Mouse (Mus musculus): ENCODE measurements around the gene Myzap. TPM values are rescaled to one million over a fixed set of nuclear protein-coding genes. Genes with fewer than 3 reads are reported as not detected.
"Not testable (repeated sequence)": the region's sequence is repeated elsewhere in the genome, so short reads cannot be mapped to it uniquely, and the experiment has no call there.

Myzap gene
- total RNA-seq, 1 experiment from 2014 or later: 6.6 TPM

DNA sequence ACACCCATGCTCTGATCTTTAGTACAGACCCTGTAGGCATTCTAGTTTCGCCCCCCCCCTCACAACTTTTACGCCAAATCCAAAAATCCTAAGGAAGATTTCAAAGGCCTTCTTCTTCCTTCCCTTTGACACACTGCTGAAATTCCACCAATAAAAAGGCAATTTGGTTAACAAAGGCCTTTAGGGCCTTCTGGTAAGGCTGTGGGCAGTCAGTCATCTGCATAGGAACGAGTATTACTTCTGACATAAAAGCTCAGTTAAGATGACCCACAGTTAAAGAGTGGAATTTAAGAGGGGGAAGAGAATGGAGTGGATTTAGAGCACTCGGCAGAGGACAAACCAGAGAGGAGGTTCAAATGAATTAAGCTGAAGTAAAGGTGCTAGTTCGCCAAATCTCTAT lies 98.4 kb downstream of the Myzap start:
- no peak for ATAC-seq (ENCODE audit: extremely low read depth, insufficient number of reproducible peaks, low FRiP score, poor library complexity, severe bottlenecking)

DNA sequence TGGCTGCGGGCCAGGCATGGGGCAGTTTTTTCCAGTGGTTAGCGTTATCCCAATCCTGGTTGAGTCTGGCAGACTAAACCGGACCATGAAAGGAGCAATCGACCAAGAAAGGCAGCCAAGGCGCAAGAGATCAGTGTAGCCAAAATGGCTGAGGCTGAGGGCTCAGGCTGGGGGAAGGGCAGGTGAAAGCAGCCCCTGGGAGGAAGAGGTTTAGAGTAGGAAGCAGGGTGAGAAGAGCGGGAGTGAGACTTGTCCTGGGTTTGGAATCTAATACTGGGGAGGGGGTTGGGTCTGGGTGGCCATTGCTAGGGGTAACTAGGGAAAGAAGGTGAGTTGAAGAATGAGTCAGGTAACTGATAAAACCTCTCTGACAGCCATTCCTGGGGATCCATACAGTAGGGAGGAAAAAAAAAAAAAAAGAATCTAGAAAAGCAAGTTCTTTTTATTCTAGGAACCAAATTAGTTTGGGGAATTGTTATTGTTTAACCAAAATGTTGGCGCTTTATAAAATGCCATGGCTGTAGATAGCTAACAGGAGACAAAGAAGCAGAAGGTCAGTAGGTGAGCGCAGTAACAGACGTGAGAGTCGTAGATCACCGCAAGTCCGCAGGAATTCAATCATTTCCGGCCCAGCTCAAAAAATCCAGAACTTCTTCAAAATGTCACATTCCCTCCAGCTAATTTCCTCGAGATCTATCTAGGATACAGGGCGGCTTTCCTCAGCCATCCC lies 99.7 kb downstream of the Myzap start:
- ATAC-seq (ENCODE audit: extremely low read depth, insufficient number of reproducible peaks, low FRiP score, poor library complexity, severe bottlenecking): no peak

DNA sequence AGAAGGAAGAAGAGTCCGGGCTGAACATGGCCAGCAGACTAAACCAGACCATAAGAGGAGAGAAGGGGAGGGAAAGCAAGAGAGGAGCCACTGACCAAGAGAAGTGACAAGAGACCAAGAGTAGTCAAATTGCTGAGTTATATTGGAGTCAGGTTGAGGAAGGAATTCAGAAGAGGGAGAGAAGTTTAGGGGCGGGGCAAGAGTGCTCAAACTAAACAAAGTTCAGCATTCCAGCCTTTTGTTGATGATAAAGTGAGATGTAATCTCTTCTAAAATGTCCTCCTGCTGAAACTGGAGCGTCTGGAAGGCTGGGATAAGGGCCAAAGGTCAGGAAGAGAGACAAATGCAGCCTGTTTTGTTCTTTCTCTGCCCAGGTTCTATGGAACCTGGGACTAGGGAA lies 102.1 kb downstream of the Myzap start:
- no peak for ATAC-seq (ENCODE audit: extremely low read depth, insufficient number of reproducible peaks, low FRiP score, poor library complexity, severe bottlenecking)

DNA sequence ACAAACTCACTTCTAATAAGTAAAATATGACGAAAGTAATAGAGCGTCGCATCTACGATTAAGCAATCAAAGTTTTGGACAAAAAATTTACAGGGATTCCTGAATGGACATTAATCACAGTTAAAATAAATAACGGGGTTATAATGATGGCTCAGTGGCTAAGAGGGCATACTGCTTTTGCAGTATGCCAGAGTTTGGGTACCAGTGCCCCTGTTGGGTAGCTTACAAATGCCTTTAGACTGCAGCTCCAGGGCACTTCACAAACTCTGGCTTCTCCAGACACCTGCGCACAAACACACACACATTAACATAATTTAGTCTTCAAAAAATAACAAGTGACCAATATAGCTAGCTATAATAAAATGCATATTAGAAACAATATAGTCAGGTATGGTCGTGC lies 106.0 kb downstream of the Myzap start:
- no peak for ATAC-seq (ENCODE audit: extremely low read depth, insufficient number of reproducible peaks, low FRiP score, poor library complexity, severe bottlenecking)

DNA sequence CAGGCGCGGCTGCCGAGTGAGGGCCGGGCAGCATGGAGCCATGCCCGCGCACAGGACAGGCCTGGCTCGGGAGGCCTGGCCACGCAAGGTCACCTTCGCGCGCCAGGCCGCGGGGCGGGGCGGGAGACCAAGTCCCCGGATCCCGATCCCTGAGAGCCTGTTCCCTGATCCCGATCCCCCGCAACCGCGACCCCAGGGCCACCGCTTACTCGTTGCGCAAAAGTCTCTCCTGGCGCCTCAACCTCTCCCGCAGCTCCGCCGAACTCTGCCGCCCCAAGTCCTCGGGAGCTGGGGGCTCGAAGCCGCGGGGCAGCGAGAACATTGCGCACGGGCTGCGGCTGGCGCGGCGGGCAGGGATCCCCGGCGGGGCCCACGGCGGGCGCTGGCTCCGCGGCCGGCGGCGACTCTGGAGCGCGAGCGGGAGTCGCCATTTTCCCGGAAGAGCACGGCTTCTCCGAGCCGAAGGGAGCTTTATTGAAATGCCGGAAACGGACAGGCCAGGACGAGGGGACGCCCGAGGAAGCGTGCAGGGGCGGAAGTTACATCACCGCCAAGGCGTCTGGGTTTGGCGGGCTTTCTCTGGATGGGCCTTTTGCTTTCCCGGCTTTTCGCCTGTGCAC lies 106.6 kb downstream of the Myzap start, which contains the start of gene Polr2m:
Polr2m (minus strand) TSS at position 461 of the 620 bp plus-strand sequence.
- peak; percentile 94 for ATAC-seq (ENCODE audit: extremely low read depth, insufficient number of reproducible peaks, low FRiP score, poor library complexity, severe bottlenecking)

DNA sequence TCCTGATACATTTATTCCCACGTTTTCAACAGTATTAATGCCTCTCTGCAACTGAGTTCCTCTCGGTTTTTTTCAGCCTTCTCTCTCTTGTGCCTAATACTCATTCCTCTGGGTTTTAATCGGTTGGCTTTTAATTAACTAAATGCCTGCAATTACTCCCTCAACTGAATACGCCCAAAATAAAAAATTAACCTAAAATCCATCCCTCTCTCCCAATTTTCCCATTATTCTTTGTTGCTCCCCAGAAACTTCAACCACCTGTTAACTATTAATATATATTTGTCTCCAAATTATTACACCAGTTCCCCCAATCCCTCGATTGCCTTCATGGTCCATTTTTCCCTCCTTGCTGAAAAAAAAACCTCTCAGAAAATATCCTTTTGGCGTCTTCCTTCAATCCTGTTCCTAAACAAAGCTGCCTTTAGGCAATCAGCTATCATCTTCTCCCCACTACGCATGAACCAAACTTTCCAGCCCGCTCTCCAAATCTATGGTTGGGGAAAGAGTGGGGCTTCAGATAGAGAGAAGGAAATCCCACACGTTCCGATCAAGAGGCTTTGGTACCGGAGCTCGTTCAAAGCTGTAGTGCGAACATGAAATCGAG lies 107.2 kb downstream of the Myzap start:
- no peak for ATAC-seq (ENCODE audit: extremely low read depth, insufficient number of reproducible peaks, low FRiP score, poor library complexity, severe bottlenecking)

DNA sequence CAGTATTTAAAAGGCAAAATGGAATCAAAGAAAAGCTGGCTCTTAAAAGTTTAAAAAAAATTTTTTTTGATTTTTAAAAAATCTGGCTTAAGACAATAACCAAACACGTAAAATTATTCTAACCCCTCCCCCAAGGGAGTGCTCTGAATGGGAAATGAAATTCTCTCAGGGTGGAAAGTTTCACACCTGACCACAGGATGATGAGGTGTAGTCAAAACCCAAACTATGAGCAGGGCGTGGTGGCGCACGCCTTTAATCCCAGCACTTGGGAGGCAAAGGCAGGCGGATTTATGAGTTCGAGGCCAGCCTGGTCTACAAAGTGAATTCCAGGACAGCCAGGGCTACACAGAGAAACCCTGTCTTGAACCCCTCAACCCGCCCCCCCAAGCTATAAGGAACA lies 108.3 kb downstream of the Myzap start:
- ATAC-seq (ENCODE audit: extremely low read depth, insufficient number of reproducible peaks, low FRiP score, poor library complexity, severe bottlenecking): not testable (repeated sequence)

DNA sequence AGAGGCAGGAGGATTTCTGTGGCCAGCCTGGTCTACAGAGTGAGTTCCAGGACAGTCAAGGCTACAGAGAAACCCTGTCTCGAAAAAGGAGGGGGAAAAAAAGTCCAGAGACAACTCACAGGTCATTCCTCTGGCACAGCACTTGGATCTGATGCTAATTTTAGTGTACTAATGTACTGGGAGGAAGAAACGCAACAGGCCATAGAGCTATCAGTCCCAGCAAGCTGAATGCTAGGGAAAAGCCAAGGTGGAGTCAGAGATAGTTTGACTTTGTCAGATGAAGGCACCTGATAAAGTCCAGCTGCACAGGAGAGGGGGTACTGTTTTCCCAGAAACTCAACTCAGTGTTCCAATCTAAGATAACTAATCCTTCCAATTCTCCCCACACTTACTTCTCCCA lies 111.9 kb downstream of the Myzap start:
- no peak for ATAC-seq (ENCODE audit: extremely low read depth, insufficient number of reproducible peaks, low FRiP score, poor library complexity, severe bottlenecking)

DNA sequence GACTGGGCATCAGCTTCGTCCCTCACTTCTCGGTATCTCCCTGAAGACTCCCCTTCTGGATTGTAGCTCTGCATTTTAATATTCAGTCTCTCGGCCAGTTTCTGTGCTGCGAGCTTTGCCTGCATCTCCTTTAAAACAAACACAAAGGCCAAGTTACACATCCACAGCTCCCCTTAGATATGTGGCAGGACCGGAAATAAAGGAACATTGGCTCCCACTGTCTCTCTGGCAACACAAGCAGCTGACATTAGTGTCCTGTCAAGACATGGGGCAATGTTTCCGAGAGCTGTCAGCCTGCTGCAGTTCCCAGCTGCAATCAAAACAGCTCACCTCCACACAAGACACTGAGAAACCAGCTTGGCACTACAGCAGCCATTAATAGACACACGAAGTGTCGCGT lies 112.7 kb downstream of the Myzap start:
- no peak for ATAC-seq (ENCODE audit: extremely low read depth, insufficient number of reproducible peaks, low FRiP score, poor library complexity, severe bottlenecking)

DNA sequence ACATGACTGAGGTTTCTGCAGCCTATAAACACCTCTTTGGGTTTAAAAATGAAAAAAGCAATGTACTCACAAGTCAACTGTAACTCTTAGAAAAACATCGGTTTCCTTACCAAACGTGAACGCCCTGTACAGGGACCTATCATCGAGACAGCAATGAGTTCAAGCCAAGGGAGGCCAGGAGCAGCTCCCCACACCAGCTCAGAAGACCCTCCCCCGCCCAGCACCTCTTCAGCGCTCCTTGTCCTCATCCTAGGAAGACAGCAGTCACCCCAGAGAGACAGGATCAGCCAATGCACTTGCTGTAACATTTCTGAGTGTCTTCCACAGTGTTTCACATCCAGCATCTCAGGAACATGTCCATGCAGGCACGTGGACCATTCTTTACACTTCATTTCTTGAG lies 113.6 kb downstream of the Myzap start:
- ATAC-seq (ENCODE audit: extremely low read depth, insufficient number of reproducible peaks, low FRiP score, poor library complexity, severe bottlenecking): no peak

DNA sequence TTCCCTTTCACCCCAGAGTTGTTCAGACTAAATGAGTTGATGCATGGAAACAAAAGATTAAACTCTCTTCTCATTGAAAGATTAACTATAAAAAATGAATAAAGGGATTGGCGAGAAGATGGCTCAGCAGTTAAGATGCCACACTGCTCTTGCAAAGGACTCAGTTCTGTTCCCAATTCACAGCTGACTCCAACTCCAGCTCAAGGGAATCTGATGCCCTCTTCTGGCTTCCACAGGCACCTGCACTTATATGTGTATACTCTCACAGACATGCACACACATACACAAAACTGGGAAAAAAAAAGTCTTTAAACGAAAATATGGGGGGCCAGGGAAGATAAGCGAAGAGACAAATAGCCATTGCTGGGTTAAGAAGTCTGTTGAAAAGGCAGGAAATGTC lies 115.6 kb downstream of the Myzap start:
- no peak for ATAC-seq (ENCODE audit: extremely low read depth, insufficient number of reproducible peaks, low FRiP score, poor library complexity, severe bottlenecking)

DNA sequence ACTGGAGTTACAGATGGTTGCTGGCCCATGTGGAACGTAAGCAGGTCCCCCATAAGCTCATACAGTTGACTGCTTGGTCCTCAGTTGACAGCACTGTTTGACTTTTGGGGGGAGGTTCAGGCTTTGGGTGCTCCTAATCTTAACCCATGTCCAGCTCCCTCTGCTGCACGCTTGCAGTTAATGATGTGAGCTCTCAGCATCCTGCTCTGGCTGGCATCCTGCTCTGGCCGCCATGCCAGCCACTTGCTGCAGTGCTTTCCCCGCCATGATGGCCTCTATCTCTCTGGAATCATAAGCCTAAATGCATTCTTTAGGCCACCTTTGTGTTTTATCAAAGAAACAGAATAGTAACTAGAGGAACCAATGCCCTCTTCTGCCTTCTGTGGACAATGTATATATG lies 116.6 kb downstream of the Myzap start:
- ATAC-seq (ENCODE audit: extremely low read depth, insufficient number of reproducible peaks, low FRiP score, poor library complexity, severe bottlenecking): no peak

DNA sequence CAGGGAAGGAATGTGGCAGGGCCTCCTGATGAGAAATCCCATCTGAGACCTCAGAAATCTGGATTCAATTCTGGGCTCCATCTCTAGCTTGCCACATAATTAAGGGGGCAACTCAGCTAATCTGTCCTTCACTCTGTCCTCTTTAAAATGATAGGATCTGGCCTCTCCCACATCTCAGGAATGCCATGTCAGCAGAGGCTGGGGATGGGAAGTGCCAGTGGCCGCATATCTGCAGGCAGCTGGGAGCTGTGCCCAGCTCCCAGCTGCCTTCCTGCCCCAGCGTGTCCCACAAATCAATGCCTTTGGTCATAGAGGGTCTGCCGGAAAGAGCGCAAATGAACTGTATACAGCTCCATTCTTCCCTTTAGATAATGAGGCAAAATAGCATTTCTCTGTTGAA lies 124.7 kb downstream of the Myzap start:
- ATAC-seq (ENCODE audit: extremely low read depth, insufficient number of reproducible peaks, low FRiP score, poor library complexity, severe bottlenecking): no peak

DNA sequence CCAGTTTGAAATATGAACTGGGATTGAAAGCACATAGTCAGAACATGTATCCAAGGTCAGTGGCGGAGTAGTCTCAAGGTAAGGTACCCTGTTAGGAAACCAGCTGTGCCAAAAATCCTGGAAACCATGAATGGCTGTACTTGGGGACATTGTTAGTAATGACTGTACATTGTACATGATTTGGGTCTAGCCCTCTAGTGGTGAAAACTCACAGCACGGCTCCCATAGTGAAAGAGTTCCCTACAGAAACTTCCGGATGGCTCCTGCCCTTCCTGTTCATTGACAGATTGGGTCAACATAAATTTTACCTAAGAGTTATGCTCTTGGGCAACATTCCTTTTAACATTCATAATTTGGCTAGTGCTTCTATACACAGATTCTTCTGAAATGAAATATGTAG lies 126.0 kb downstream of the Myzap start:
- ATAC-seq (ENCODE audit: extremely low read depth, insufficient number of reproducible peaks, low FRiP score, poor library complexity, severe bottlenecking): no peak

DNA sequence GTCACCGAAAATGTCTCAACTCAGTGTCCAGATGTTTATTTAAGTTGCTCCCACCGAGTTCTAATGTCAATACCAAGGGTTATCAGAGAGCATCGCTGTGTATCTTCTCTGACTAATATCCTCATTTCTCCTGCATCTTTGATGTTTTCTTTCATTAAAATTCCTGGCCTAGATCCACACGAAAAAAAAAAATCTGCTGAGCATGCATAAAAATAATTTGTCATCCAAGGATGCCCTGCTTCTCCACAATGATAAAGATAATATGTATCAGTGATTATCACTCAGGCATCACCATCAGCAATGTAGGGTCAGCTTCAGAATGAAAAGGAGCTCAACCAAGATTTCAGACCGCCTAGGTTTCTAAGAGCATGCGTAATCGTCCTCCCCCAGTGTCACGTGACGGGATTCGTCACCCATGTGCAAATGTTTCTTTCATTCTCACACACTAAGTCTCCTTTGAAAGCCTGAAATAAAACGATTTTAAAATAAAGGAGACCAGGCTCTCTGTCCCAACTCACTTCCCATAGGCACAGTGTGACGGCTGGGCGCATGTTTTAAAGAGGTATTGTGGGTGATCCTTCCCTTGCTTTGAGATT lies 129.0 kb downstream of the Myzap start:
- ATAC-seq (ENCODE audit: extremely low read depth, insufficient number of reproducible peaks, low FRiP score, poor library complexity, severe bottlenecking): no peak

DNA sequence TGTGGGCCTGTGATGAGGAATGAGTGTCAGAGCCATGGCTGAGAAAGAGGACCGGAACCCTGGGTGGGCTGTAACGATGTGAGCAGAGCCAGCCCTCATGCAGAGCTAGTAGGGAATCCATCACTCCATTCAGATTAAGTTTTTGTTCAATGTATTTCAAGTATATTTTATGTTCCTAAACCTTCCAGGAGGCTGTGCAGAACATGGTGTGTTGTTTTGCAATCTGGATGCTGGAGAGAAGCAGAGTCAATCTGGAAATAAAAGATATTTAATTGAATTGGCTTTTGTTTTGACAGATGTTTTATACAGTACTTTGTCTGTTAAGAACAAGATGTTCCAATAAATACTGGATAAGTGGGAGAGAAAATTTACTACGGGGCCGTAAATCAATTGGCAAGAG lies 135.4 kb downstream of the Myzap start:
- no peak for ATAC-seq (ENCODE audit: extremely low read depth, insufficient number of reproducible peaks, low FRiP score, poor library complexity, severe bottlenecking)

Data from neutrophil, adult 5-6 weeks (primary cell).